Mouse (Mus musculus) layer of hippocampus, postnatal 14 days (tissue): ENCODE data around the gene Cacna2d2. TPM values are rescaled to one million over a fixed set of nuclear protein-coding genes. Genes with fewer than 3 reads are reported as not detected.

Experiments used
- DNase-seq, 2 experiments: peaks; one replicate each; pipeline ENCODE4 v3.0.0; 2021 to 2022; ENCODE audit warnings: low spot score in 2 of 2, mixed read lengths in 1 of 2
- long read RNA-seq, 2 experiments: library from polyadenylated mRNA; stranded (forward); transcript quantifications; one replicate each; pipeline ENCODE4 v2.0.0; 2021
- total RNA-seq, 2 experiments: library from RNA; stranded (reverse); gene quantifications; 2 replicates each; pipeline ENCODE4 v1.2.3; 2021

Cacna2d2 gene
- 10 to 100 TPM; 19.5 to 24.2 TPM for total RNA-seq
- long read RNA-seq, experiment 1, partial matches to known transcripts: 1 of 1 reads
- long read RNA-seq, experiment 1, other reads (novel, unspliced or antisense): 0 of 1 reads
- long read RNA-seq, experiment 2, partial matches to known transcripts: 0 of 2 reads
- long read RNA-seq, experiment 2, other reads (novel, unspliced or antisense): 2 of 2 reads

DNA sequence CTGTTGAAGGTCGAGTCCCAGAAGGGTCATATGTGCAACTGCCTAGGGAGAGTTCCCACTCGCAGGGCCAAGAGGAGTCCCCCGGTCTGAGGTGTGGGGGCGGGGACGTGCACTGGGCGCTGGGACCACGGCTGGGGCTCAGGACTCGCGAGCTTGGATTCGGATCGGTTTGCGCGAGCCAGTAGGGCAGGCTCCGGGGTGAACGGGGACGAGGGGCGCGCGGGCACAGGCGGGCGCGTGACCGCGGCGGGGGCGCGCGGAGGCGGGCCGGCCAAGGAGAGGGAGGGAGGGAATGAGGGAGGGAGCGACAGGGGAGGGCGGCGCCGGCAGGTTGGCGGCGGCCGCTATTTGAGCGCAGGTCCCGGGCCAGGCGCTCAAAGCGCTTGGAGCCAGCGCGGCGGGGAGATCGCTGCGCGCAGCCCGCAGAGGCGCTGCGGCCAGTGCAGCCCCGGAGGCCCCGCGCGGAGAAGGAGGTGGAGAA, at the start of gene Cacna2d2:
Gene Cacna2d2 (plus strand): TSS at position 122 of the 481 bp plus-strand sequence.
- peak; percentile 14 to 32 for DNase-seq

DNA sequence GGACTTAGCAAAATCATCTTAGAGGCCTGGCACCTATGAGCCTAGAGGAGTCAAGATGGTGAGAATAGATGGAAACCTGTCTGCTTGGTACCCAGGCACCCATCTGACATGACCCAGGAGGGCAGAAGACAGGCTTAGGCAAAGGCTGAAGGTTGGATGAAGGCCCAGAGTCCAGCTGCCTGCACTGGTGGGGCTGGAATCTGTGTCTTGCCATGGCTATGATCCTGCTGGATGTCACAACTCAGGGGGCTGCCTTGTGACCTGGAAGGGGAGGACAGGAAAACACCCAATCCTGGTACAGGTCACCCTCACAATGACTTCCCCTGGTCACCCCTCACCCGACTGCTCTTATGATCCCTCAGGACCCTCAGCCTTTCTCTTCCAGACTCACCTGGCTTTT, 44.6 kb upstream of the Cacna2d2 start:
- no peak for DNase-seq

DNA sequence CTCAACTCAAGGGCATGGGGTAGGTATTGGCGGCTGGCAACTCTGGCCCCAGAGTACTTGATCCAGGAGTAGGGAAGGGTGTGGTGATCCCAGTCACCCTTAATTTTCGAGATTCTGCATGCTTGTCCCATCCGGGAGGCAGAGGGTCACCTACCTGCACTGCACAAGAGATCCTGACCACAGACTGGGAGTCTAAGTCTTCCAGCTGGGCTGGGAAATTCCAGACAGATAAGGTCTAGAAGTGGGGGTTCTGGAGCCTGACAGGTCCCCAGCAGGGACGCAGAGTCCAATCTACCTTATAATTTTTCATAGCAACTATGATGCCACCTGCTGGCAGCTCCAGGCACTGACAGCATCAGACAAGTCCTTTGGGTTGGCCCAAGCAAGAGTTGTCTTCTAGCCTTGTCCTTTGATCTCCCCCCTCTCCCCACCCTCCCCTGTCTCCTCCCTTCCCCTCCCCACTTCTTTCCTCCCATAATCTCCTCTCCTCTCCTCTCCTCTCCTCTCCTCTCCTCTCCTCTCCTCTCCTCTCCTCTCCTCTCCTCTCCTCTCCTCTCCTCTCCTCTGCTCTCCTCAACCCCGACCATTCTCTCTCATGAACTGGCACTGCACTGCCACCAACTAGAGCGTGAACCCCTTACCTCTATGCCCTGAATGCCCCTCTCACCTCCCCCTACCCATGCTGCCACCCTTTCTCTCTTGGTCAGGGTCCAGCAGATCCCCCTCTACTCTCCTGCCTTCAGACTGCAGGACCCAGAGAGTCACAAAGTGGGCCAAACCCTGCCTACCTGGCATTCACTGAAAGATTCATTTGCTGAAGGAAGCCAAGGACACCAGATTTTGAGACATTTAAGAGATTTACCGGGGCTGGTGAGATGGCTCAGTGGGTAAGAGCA, 43.3 kb upstream of the Cacna2d2 start:
- DNase-seq: peak; percentile 36 to 56

DNA sequence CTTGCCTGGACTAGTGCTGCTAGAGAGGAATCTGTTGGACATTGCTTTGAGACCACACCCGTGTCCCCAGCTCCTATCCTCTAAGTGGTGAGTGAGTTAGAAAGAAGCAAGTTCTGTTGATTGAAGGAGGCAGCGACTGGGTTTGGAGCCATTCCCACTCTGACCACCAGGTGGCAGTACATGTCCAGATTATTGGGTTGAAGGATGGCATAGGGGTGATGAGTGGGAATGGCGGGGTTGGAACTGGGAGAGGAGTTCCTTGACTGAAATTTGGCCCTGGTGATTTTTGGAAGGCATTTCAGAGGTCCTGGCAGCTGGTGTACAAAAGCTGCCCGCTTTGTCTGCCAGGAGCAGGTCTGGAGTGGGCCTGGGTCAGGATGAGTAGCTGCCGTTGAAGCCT, 41.8 kb upstream of the Cacna2d2 start:
- DNase-seq: peak; percentile 81 to 85

DNA sequence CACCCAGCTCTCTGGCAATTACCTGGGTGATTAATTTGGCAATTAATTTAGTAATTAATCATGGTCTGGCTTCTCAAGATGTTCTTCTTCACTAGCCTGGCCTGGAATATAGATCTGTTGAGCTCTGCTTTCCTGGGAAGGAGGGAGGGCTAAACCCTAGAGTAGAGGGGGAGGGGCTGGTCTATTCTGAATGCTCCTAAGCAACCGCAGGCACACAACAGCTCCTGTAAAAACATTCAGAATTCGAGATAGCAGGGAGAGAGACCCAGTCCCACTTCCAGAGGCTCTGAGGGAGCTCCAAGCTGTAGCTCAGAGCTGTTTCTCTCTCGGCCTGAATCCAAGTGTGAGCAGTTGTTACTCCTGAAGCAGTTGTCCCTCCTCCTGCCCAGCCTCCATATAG, 38.4 kb upstream of the Cacna2d2 start:
- no peak for DNase-seq

DNA sequence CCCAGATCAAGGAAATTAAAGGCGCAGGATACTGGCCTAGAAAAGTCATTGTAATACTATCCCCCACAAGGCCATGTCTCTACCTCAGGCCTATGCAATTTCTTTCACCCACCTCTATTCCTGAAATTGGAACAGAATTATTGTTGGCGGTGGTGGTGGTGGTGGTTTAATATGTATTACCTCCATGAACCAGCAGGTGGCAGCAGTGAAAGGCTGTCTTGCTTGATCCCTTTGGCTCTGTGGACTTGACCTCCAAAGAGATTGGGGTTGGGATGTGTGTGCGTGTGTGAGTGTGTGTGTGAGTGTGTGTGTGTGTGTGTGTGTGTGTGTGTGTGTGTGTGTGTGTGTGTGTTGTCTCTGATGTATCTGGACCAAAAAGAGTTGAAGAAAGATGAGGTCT, 32.8 kb upstream of the Cacna2d2 start:
- peak; percentile 37 to 63 for DNase-seq

DNA sequence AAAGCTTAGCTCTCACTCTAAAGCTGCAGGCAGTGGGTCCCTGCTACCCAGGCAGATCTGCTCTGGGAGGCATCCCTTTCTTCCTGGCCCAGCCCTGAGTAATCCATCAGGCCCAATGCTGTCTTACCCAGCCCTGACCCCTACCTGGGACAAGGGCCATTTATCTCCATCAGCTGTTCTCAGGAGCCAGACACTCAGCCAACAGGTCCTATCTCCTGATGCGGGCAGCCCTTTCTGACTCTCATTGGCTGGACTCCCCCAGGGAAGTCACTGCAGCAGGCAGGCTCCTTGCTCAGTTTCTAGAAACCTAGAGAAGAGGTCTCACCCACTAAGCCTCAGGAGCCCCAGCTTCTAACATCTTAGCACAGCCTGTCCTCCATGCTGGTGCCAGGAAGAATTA, 31.1 kb upstream of the Cacna2d2 start:
- no peak for DNase-seq

DNA sequence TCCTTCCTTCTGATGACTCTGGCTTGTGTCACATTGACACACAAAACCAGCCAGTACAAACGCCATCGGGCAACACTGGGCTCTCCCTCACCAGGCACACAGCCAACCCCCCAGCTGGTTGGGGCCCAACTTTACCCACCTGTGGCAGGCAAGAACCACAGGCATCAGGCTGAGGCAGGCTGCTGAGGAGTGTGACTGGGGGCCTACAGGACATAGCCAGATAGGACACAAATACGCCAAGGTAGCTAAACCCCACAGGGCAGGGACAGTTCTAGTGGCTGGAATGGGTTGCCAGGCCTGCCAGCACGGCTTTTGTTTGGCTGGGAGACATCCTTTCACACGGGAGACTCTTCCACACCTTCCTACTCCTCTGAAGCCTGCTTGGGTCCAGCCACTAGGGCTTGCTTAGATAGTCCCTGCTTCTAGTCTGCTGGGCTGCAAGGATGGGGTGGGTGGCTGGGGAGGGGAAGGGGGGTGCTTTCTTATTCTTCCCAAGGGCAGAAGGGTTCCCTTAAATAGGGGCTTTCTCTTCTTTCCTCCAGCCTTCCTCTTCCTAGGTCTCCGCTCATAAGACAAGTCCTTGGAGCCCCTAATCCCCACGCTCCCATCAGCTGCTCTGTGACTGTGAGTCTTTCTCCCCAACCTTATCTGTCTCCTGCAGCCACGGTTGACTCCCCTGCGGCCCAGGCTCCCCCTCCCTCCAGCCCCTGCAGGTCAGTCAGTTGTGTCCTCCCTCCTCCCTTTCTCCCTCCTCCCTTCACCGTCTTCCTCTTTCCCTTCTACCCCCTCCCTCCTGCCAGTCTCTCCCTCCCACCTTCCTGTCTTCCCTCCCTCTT, 29.9 kb upstream of the Cacna2d2 start:
- DNase-seq: no peak

DNA sequence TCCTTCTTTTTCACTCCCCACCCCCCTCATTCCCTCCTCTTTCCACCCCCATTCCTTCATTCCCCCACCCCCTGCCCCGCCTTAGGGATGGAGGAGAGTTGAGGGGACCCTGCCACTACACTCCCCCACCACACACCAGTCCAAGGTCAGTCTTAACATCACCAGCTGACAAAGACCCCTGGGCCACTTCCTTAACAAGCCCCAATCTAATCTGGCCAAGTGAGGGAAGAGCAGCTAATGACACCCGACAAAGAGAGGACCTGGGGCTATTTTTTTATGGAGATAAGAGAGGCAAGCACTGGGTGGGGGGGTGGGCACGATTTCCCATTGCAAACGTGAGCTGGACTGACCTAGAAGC, 29.3 kb upstream of the Cacna2d2 start:
- no peak for DNase-seq

DNA sequence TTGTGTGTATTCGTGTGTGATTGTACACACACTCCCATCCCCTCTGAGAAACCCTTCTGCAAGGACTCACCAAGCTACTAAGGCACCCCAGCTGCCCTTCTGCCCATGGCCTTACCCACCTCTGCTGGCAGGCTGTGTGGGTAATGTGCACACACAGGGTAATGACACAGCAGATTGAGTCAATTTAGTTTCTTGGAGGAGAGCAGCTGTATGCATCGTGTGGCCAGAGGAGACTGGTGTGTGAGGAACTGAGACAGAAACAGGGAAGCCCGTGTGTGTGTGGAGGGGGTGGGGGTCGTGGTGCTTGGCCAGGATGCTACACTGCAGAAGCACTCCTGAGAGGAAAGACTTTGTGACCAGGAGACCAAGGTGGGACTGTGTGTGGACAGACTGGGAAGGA, 27.0 kb upstream of the Cacna2d2 start:
- no peak for DNase-seq

DNA sequence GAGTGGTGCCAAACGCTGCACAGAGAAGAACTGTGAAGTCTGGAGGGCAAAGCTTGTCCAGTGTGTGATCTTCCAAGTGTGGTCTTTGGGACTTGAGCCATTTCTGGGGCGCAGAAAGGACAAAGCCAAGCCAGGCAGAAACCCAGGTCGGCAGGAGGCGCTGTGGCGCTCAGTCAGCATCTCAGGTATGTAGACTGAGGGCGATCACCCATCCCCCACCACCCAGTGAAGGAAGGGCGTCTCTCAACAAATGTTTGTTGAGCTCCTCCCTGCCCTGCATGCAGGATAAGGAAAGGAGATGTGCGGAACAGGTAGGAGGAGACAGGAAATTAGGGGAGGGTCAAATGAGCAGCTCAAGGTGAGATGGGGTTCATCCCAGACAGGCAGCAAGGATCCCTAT, 24.8 kb upstream of the Cacna2d2 start:
- DNase-seq: no peak

DNA sequence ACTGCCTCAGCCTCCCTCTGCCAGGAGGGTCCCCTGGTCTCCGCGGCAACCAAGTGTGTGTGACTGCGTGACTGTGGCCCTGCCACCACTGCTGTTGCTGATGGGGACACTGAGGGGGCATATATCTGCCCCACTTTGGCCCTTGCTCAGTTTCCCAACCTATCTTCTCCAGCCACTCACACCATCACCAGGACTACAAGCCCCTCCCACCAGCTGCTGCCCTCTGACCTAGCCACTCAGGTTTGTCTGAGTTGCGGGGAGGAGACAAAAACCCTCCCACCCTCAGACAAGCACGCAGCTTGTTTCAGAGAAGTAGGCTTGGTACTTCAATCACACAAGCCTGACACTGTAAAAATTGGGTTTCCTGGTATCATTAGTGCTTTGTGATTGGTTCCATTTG, 24.0 kb upstream of the Cacna2d2 start:
- no peak for DNase-seq

DNA sequence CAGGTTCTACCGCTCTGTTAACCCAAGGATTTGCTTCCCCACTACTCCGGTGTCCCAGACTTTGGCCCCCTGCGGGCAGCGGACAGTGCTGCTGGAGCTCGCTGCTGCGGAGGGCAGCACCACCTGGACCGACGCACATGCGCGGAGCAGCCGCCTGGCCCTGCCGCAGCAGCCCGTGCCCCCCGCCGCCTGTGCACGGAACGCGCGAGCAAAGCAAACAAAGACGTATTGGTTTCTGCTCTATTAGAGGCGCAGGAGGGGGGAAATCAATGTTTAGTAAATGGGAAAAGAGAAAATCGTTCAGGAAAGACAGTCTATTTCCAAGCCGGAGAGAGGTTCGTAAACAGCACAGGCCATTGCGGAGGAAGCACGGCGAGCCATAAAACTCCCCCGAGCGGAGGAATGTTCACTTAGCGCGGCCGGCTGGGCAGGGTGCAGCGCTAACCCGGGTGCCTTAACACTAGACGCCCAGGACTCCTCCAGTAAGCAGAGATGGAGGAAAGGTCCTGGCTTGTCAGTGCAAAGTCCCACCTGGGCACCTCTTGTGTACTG, 21.4 kb upstream of the Cacna2d2 start:
- DNase-seq: no peak

DNA sequence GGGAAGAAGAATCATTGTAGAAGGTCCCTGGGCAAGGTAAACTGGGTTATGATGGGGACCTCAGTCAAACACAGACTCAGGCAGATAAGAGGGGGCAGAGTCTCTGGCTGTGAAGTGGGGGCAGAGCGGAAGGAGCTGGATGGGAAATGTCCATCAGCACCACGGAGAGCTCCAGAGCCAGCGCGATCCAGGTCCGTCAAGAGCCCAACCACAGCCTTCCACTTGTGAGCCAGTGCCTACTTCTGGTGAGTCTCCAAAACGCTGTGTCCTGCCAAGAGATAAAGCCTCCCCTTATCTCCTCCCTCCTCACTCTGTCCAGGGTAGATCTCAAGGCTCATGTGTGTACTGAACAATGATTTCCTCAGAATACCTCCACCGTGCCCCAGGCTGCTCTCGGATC, 17.7 kb upstream of the Cacna2d2 start:
- DNase-seq: no peak

DNA sequence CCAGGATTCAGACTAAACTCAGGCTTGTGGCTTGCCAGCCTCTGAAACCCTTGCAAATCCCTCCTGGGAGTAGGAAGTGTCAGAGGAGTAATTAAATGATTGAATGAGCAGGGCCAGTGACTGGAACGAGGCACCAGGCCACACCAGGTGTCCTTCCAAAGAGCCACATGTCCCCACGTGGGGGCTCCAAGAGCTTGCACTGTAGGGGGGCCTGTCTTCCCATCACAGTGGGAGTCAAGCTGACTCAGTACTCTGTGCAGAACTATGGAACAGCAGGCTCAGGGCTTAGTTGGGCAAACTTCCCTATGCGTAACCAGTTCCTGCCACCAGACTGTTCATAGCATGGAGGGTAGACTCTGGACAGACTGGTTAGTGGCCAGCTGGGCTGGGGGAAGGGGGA, 15.0 kb upstream of the Cacna2d2 start:
- peak in 1 of 2 experiments; percentile 47 for DNase-seq

DNA sequence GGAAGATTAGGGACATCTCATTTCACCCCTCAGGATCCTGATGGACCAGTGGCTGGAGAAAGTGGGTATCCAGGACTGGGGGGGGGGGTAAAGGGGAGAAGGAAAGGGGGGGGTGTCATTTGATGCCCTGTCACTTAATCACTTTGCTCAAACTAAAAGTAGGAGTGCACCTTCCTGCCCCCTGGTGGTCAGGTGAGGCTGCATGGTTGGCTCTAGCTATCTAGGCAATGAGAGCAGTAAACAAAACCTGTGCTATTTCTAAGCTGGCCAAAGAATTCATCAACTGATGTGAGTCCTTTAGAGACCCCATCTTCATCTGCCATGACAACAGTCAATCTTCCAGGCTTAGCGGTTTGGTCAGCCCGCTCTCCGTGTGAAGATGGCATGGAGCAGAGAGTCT, 12.7 kb upstream of the Cacna2d2 start:
- DNase-seq: no peak

DNA sequence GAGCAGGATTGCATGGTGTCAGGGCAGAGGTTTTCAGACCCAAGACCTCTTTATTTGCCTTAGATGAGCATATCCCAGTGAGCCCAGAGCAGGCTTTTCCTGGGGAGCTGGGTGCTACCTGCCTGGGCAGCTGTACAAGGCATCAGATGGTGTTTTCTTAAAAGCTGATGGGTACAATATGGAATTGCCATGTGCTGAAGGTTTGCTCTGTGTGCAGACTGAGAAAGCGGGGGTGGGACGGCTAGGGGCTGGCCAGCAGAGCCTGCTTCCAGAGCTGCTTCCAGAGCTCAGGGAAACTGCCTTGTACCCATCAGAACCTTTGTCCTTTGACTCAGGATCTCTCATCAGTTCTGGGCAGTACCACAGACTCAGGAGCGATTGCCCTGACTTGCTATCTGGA, 11.7 kb upstream of the Cacna2d2 start:
- peak in 1 of 2 experiments; percentile 44 for DNase-seq

DNA sequence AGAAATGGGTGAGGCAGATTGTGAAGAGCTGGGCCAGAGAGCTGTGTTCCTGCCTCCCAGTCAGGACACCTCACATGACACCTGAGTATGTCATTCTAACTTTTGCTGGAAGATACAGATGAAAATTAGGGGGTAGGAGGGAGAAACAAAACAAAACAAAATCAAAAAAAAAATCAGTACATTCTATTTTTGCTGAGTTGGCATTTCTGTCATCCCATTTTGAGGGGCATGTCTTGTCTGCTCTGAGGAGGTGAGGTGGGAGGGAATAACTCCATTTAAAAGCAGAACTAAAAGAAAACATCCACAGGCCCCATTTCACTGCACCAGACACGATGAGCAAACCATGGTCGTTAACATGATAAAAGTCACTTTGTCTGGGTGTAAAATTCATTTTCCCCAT, 11.1 kb upstream of the Cacna2d2 start:
- no peak for DNase-seq

DNA sequence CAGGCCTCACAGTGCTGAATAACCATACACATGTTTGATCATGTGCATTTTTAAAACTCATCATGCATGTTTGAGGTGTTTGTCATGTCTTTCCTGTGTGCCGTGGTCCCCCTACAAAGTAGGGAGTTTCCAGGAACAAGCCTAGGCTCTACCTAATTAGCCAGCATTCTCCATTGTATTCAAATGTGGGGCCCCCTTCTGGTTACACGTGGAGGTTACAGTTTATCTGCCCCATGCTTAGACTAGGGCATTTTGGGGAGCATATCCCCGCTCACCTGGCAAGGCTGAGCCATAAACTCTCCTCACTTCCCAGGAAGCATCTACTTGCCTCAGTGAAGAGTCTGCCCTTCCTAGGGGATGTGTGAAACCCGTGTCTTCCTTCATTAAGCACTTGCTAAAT, 3.0 kb upstream of the Cacna2d2 start:
- no peak for DNase-seq

DNA sequence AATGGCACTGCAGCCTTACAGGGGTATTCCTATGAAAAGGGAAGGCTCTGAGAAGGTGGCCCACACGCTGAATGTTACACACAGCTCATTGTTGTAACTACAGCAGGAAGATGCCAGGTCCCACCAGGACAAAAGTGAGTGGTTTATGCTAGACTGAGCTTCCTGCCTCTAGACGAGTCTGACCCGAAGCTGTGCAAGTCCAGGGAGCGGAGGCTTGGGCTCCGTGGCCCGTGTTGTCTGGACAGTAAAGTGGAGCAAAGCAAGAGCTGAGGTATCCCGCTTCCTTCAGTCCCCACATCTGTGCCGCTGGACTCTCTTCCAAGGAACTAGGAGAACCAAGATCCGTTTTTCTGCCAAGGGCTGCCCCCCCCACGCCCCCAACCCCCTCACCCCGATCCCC, 444 bp upstream of the Cacna2d2 start:
- no peak for DNase-seq

DNA sequence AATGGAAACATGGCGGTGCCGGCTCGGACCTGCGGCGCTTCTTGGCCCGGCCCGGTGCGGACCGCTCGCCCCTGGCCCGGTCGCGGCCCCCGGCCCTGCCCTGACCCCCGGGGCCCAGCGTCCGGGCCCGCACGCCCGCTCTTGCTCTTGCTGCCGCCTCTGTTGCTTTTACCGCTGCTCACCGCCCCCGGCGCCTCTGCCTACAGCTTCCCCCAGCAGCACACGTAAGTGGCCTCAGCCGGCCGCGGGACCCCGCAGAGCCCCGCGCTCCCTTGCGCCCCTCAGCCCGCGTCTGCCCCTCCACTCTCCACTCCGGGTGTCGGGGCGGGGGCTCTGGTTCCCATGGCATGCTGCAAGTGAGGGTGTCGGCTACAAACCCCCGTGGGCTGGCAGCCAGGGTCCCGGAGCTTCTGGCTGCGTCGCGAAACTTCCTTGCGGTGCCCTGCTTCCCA, 674 bp downstream of the Cacna2d2 start:
- no peak for DNase-seq
